Comparison of ENCODE assay signal across 8 mouse cellular contexts in genomic region chr12:69733518-69733917, GRCm38 (mm10). TPM values are rescaled to one million over a fixed set of nuclear protein-coding genes. Genes with fewer than 3 reads are reported as not detected.
A peak's percentile ranks its signal among the peaks of the same experiment; 100 is the strongest.
DNase-seq lines count a peak whose midpoint lies in the region; ATAC-seq and TF ChIP-seq lines count a peak whose summit lies in the region.

No protein-coding gene starts in this region.

- no peak overlapping the region for H3K9ac ChIP-seq in forebrain, embryonic 15.5 days (replicated peaks)

- no peaks in the 10 kb centered on the region for H3K9me3 ChIP-seq in forebrain, embryonic 15.5 days
- H3K9me3 ChIP-seq in forebrain, embryonic 10.5 days = no peaks in the 10 kb centered on the region

- no peaks in the 10 kb centered on the region for H3K4me1 ChIP-seq in forebrain, embryonic 15.5 days
- no peaks in the 10 kb centered on the region for H3K4me1 ChIP-seq in forebrain, embryonic 10.5 days
- H3K4me1 ChIP-seq in thymus, adult 2 months (replicated peaks; ENCODE audit: control insufficient read depth, insufficient read depth, low read length) = no peaks in the 10 kb centered on the region

- no peaks in the 10 kb centered on the region for H3K27me3 ChIP-seq in forebrain, embryonic 15.5 days
- H3K27me3 ChIP-seq in forebrain, embryonic 10.5 days (ENCODE audit: poor library complexity, severe bottlenecking) = no peaks in the 10 kb centered on the region
- H3K27me3 ChIP-seq in thymus, adult 2 months (ENCODE audit: control insufficient read depth, insufficient read depth, low read length) = no peaks in the 10 kb centered on the region

- H3K27ac ChIP-seq in forebrain, embryonic 15.5 days (replicated peaks) = no peak overlapping the region
- no peak overlapping the region for H3K27ac ChIP-seq in forebrain, embryonic 10.5 days
- H3K27ac ChIP-seq in thymus, adult 2 months (ENCODE audit: control insufficient read depth, insufficient read depth, low read length) = no peak overlapping the region

- peak; percentile 53; the same call in 1 of the 2 replicates for ATAC-seq in forebrain, embryonic 15.5 days (replicated peaks)
- ATAC-seq in inflammation-experienced regulatory T-cells, adult 6 months = peak; percentile 98

- no peak overlapping the region for H3K4me2 ChIP-seq in forebrain, embryonic 15.5 days (replicated peaks)

- no peak for DNase-seq in forebrain, embryonic 10.5 days (ENCODE audit: extremely low spot score, low spot score)
- peak; percentile 65 for DNase-seq in thymus, postnatal 0 days (ENCODE audit: low spot score)
- DNase-seq in thymus, adult 2 months = no peak
- peak; percentile 29 for DNase-seq in retina, postnatal 7 days (ENCODE audit: low read depth, low spot score)
- no peak for DNase-seq in cerebellum, adult 9-11 months
- DNase-seq in adrenal gland, postnatal 36 days = no peak

- 5% methylated on average over 2 of the region's 2 CpGs for WGBS in forebrain, embryonic 15.5 days
- WGBS in forebrain, embryonic 10.5 days = 37% methylated on average over 2 of the region's 2 CpGs
- WGBS in thymus, adult 2 months = 2% methylated on average over 2 of the region's 2 CpGs

- TF ChIP-seq POLR2A in thymus, adult 2 months (IDR thresholded peaks at IDR 0.05; ENCODE audit: control insufficient read depth, extremely low read depth, insufficient read depth, low read length, poor library complexity) = no peak

- H3K36me3 ChIP-seq in forebrain, embryonic 15.5 days = no peaks in the 10 kb centered on the region
- no peaks in the 10 kb centered on the region for H3K36me3 ChIP-seq in forebrain, embryonic 10.5 days (replicated peaks)
- no peaks in the 10 kb centered on the region for H3K36me3 ChIP-seq in thymus, adult 2 months (ENCODE audit: control insufficient read depth, insufficient read depth, low read length)

- TF ChIP-seq CTCF in thymus, adult 2 months (IDR thresholded peaks at IDR 0.05; ENCODE audit: borderline replicate concordance, control insufficient read depth, extremely low read depth, insufficient read depth, low read length, poor library complexity) = no peak

- no peak overlapping the region for H3K4me3 ChIP-seq in forebrain, embryonic 15.5 days
- H3K4me3 ChIP-seq in forebrain, embryonic 10.5 days = no peak overlapping the region
- no peak overlapping the region for H3K4me3 ChIP-seq in thymus, adult 2 months (ENCODE audit: control insufficient read depth, insufficient read depth, low read length)

RNA-seq across cellular contexts. Expression of gene Atp5s, which starts 8.8 kb away (rescaled TPM):
- 24.3 and 25.9 TPM in 2 replicates for polyA plus RNA-seq in forebrain, embryonic 15.5 days (2015; fragmentation: Nextera tagmentation; extraction: Ambion mirVana)
- polyA plus RNA-seq in forebrain, embryonic 10.5 days (2016; fragmentation: Nextera tagmentation; extraction: Ambion mirVana) = 20.4 and 21.6 TPM in 2 replicates
- polyA plus RNA-seq in thymus, postnatal 0 days (2015; fragmentation: Nextera tagmentation; extraction: Ambion mirVana) = 19.1 and 19.8 TPM in 2 replicates
- polyA plus RNA-seq in thymus, adult 2 months (2012; rRNA removed) = 13.3 and 14.4 TPM in 2 replicates
- 10 to 100 TPM; 12.0 to 17.0 (median 14.8) TPM for polyA plus RNA-seq in inflammation-experienced regulatory T-cells, adult 6 months (2017; shearing (Covaris generic))
- 10 to 100 TPM; 13.6 to 20.9 TPM for total RNA-seq in adrenal gland, postnatal 36 days (2021)

RNA-seq across cellular contexts. Expression of gene L2hgdh, which starts 8.8 kb away (rescaled TPM):
- polyA plus RNA-seq in forebrain, embryonic 15.5 days (2015; fragmentation: Nextera tagmentation; extraction: Ambion mirVana) = 12.5 and 14.4 TPM in 2 replicates
- 20.4 and 21.0 TPM in 2 replicates for polyA plus RNA-seq in forebrain, embryonic 10.5 days (2016; fragmentation: Nextera tagmentation; extraction: Ambion mirVana)
- polyA plus RNA-seq in thymus, postnatal 0 days (2015; fragmentation: Nextera tagmentation; extraction: Ambion mirVana) = 7.1 and 9.0 TPM in 2 replicates
- polyA plus RNA-seq in thymus, adult 2 months (2012; rRNA removed) = 4.0 and 5.0 TPM in 2 replicates
- polyA plus RNA-seq in inflammation-experienced regulatory T-cells, adult 6 months (2017; shearing (Covaris generic)) = 1 to 10 TPM; 2.8 to 3.2 (median 2.9) TPM
- 10 to 100 TPM; 22.7 to 26.4 TPM for total RNA-seq in adrenal gland, postnatal 36 days (2021)

RNA-seq across cellular contexts. Expression of gene Sos2, which starts 51.9 kb away (rescaled TPM):
- polyA plus RNA-seq in forebrain, embryonic 15.5 days (2015; fragmentation: Nextera tagmentation; extraction: Ambion mirVana) = 10.3 and 11.2 TPM in 2 replicates
- polyA plus RNA-seq in forebrain, embryonic 10.5 days (2016; fragmentation: Nextera tagmentation; extraction: Ambion mirVana) = 7.8 and 8.2 TPM in 2 replicates
- polyA plus RNA-seq in thymus, postnatal 0 days (2015; fragmentation: Nextera tagmentation; extraction: Ambion mirVana) = 5.9 and 6.9 TPM in 2 replicates
- 17.8 and 18.0 TPM in 2 replicates for polyA plus RNA-seq in thymus, adult 2 months (2012; rRNA removed)
- polyA plus RNA-seq in inflammation-experienced regulatory T-cells, adult 6 months (2017; shearing (Covaris generic)) = 10 to 100 TPM; 13.4 to 23.9 (median 14.5) TPM
- total RNA-seq in adrenal gland, postnatal 36 days (2021) = 10 to 100 TPM; 41.7 to 46.9 TPM

RNA-seq across cellular contexts. Expression of gene Cdkl1, which starts 57.5 kb away (rescaled TPM):
- polyA plus RNA-seq in forebrain, embryonic 15.5 days (2015; fragmentation: Nextera tagmentation; extraction: Ambion mirVana) = 3.6 and 5.6 TPM in 2 replicates
- 0.44 and 1.1 TPM in 2 replicates for polyA plus RNA-seq in forebrain, embryonic 10.5 days (2016; fragmentation: Nextera tagmentation; extraction: Ambion mirVana)
- polyA plus RNA-seq in thymus, postnatal 0 days (2015; fragmentation: Nextera tagmentation; extraction: Ambion mirVana) = 4.2 and 7.8 TPM in 2 replicates
- polyA plus RNA-seq in thymus, adult 2 months (2012; rRNA removed) = 2.5 TPM in 2 replicates
- not detected for polyA plus RNA-seq in inflammation-experienced regulatory T-cells, adult 6 months (2017; shearing (Covaris generic))
- total RNA-seq in adrenal gland, postnatal 36 days (2021) = 1 to 10 TPM; 1.2 to 1.4 TPM

Comparison
In these comparisons a context has a peak if more than half of its experiments do, and no peak if none do; other contexts are left out.
1. DNase-seq: peak in thymus, postnatal 0 days (single experiment) and retina, postnatal 7 days (single experiment); none in forebrain, embryonic 10.5 days (single experiment), thymus, adult 2 months (single experiment), cerebellum, adult 9-11 months (single experiment) and adrenal gland, postnatal 36 days (0 of 2).